Mouse (Mus musculus) frontal cortex, postnatal 36 days (tissue): ENCODE results near the gene Zdhhc23.

Experiments used
- DNase-seq, 2 experiments: peaks; one replicate each; pipeline ENCODE4 v3.0.0; 2022; ENCODE audit warnings: low spot score in 2 of 2

Gene Zdhhc23

DNA sequence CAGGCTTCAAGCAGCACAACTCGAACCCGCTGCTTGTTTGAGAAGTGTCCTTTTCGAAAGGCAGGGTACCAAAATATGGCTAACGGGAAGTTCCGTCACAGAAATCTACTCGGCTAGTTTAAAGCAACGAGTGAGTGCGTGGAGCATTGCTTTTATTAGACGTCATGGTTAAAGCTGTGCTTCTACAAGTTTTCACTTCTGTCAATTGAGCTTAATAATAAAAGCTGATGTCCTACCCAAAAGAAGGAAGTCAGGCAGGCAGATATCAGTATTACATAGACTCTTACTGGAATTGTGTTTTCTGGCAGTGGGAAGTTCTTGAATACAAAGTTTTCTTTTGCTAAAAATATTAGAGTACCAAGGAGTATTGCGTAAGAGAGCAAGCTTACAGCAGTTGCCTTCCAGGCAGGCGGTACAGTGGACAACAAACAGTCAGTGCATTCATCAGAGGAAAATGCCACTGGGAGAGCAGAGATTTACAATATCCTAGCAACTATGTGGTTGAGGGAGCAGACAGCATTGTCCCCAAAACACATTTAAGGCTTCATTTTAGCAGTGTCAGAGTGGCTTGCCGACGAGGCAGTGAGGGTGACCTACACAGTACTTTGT lies 13.7 kb downstream of the Zdhhc23 start:
- no peak for DNase-seq

DNA sequence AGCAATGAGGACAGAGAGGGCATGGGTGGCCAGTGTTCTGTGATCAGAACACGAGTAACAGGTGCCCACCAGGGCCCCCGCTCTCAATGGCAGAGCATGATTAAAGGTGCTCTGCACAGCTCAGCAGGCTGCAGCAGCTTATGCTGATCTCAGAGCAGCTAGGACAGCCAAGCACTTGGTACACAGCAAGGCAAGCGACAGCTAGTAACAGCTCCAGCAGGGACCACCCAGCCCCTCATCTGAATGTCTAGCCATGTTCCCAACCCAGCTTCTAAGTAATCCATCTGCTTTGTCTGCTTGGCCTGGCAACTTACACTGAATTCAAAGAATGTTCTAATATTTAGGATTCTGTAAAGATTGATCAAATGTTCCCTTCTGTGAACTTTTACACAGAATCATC lies 15.8 kb downstream of the Zdhhc23 start:
- no peak for DNase-seq

DNA sequence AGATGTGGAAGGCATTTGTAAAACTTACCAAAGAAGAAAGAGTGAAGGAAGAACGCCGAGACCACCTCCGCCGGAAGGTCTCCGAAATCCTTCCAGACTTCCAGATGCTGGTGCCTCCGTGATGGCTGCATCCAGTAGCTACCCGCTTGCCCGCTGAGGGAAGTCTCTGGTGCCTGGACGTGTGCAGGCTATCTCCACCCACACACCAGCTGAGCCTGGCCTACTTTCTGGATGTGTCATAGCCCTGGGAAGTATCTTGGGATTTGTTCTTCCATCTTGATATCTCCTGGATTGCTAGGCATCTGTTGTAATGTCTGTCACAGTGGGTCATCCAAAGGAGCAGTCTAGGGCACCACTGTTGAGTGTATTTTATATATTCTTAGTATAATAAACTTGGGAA lies 16.3 kb downstream of the Zdhhc23 start:
- peak in 1 of 2 experiments; percentile 55 for DNase-seq

- no peak for DNase-seq
Observed at GRCm38 (mm10) chr16:43958038-43958437, 21.6 kb downstream of the Zdhhc23 start.

- no peak for DNase-seq
Observed at GRCm38 (mm10) chr16:43954913-43955312, 24.7 kb downstream of the Zdhhc23 start.

DNA sequence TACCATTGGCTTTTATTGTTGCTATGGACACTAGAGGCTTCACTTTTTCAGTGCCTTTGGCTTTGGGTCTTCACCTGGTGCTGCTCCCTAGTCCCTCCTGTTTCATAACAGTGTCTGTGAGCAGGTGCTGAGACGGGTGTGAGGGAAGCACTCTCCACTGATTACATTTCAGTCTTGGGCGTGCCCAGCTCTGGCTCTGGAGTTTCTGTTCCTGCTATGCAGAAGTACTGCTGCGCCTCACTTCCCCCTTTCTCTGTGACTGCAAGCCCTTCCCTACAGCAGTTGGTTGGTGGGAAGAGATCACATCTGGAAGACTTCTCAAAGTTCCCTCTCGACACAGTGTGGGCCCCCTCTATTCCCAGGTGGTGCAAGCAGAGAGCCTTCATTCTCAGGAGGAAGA lies 28.0 kb downstream of the Zdhhc23 start:
- no peak for DNase-seq

DNA sequence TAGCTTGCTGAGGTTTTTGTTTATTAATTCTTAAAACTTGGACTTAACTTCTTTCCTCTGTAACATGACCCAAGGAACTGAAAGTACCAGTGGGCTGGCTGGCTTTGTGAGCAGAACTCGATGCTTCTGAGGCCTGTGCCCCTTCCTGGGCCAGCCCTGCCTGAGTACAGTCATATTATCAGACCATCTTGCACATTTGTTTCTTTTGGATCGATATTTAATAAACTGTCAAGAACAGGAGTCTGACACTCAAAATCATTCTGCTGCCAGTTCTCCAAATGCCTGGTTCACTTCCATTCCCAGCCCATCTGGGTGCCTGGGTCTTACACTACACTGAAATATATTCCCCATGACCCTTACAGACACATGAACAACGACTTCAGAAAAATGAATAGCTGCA lies 33.7 kb downstream of the Zdhhc23 start:
- DNase-seq, result no peak

DNA sequence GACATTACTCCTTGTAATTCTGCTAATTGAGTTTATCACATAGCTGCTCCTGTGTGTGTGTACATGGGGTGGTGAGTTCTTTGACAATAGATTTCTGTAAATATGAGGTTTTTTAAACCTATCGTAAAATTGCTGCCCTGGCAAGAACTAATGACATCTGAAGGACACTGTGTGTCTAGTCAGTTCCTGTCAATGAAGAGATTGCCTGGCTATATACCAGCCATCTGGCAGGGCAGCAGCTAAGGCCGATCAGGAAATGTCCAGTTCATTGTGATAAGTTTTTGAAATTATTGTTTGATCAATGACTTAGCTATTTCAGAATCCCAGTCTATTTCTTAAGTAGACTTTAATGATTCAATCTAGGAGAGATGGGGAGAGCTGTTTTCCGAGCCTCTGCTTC lies 34.2 kb downstream of the Zdhhc23 start:
- no peak for DNase-seq

- DNase-seq, result no peak
Observed at GRCm38 (mm10) chr16:43940846-43941245, 38.7 kb downstream of the Zdhhc23 start.

DNA sequence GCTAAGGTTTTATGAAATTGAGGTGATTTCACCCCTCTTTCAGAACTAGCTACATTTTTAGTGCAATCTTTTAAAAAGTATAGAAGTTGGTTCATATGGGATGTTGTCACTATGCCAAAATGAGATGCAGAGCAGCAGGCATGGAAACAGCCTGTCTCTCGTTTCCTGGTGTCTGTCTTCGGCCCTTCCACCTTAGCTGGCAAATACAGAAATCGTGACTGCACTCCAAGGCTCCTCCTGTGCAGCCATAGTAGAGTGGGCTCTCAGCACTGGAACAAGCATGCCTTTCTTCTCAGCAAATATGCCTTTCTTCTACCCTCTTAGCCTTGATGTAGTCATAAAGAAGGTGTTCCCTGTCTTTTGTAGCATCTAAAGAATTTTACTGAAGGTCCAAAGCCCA lies 43.7 kb downstream of the Zdhhc23 start:
- DNase-seq, result no peak

GRCm38 (mm10) chr16:43935367-43935766 lies 44.2 kb downstream of the Zdhhc23 start:
- DNase-seq, result no peak

- no peak for DNase-seq
Observed at GRCm38 (mm10) chr16:43934856-43935255, 44.7 kb downstream of the Zdhhc23 start.

GRCm38 (mm10) chr16:43933041-43933440 lies 46.5 kb downstream of the Zdhhc23 start:
- DNase-seq, result no peak

GRCm38 (mm10) chr16:43932319-43932718 lies 47.3 kb downstream of the Zdhhc23 start:
- DNase-seq, result no peak

DNA sequence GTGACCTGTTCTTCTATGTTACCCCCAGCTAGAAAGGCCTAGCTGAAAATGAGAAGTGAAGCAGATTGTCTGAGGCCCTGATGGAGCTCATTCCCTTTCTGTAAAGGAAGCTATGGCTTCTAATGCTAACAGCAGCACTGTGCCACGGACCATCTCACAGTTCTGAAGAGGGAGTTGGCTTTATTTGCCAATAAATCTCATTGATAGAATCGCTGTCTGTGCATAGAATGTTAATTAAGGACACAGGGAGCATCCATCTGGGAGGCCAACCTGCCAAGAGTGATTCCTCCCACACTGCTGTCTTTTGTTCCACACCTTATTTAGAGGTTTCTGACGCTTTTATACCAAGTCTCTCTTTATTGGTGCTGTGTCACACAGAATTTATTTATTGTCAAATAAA lies 48.1 kb downstream of the Zdhhc23 start:
- DNase-seq, result no peak

DNA sequence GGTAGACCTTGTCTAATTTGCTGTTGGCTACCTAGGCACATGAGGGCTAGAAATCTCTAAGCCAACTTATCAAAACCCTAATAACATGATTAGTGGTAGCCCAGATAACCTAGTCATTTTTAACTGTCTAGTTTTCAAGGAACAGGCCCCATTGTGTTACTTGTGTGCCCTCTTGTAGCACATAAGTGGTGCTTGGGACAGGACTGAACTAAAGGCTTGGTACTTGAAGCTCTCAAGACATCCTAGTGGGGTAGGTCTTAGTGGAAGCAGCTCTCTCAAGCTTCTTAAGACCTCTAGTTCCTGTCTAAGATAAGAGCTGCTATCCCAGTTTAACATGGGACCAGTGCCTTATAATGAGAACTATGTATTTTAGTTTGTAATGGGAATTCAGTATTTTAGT lies 49.0 kb downstream of the Zdhhc23 start:
- no peak for DNase-seq

DNA sequence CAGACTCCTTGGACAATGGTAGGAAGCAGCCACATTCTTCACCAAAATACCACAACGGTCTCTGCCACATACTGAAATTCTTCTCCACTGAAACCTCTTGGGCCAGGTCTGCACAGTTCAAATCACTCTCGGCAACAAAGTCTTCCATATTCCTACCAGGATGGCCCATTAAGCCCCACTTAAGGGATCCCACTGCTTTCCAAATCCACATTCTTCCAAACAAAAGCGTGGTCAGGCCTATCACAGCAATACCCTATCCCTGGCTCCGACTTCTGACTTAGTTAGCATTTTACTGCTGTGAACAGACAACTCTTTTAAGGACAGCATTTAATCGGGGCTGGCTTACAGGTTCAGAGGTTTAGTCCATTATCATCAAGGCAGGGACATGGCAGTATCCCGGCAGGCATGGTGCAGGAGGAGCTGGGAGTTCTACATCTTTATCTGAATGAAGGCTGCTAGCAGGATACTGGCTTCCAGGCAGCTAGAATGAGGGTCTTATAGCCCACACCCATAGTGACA lies 53.2 kb downstream of the Zdhhc23 start, which contains the start of gene Qtrt2:
Gene Qtrt2 (minus strand): TSS at position 469 of the 519 bp plus-strand sequence.
- no peak for DNase-seq

GRCm38 (mm10) chr16:43925846-43926245 lies 53.7 kb downstream of the Zdhhc23 start:
- no peak for DNase-seq

- DNase-seq, result no peak
Observed at GRCm38 (mm10) chr16:43925001-43925558, 54.5 kb downstream of the Zdhhc23 start.

DNA sequence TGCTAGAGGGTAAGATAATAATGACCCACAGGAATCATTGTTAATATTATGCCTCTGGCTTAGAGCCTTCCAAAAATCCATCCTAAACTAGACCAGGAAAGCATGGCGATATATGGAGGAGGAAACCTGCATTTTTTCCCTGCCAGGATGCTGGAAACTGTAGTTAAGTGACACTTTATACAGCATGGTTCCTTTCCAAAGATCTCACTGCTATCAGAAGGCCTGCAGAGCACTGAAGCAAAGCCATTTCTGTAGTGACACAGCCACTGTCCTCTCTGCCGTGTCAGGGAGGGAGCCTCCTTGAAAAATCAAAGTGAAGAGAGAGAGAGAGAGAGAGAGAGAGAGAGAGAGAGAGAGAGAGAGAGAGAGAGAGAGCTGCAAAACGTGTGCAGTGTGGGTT lies 57.0 kb downstream of the Zdhhc23 start:
- no peak for DNase-seq

DNA sequence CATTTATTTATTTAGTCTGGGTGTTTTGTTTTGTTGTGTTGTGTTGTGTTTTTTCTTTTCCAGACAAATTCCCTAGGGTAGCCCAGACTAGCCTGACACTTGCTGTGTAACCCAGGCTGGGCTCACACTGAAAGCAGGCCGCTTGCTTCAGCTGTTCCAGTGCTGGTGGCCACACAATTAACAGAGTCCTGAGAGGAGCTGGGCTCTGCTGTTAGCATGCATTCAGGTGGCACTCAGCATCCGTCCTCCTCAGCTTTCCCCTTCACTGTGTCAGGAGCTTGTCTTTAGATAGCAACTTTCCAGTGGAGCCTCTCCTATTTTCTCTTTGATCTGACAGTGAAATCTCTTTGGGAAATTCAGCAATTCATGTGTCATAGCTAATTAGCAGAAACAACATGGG lies 57.6 kb downstream of the Zdhhc23 start:
- no peak for DNase-seq

- DNase-seq, result no peak
Observed at GRCm38 (mm10) chr16:43918867-43919266, 60.7 kb downstream of the Zdhhc23 start.
